In genomic region chr6:36816666-36817065, GRCm38 (mm10) we compare ENCODE assay signal across 16 mouse cellular contexts. TPM values are rescaled to one million over a fixed set of nuclear protein-coding genes. Genes with fewer than 3 reads are reported as not detected.
"Had no signal": no experiment of that assay in that cellular context is flagged by ENCODE, and none has a peak within 500 bp of the region (broad histone marks: within the 10 kb centered on the region; RNA-seq: fewer than 3 reads in every experiment).

No protein-coding gene starts in this region.

- H3K4me2 ChIP-seq: kidney, embryonic 15.5 days; limb, embryonic 13.5 days; midbrain, embryonic 13.5 days; neural tube, embryonic 12.5 days; stomach, embryonic 15.5 days had no signal

- H3K27ac ChIP-seq: kidney, embryonic 15.5 days; limb, embryonic 13.5 days; liver, embryonic 14.5 days; midbrain, embryonic 13.5 days; neural tube, embryonic 12.5 days; stomach, embryonic 15.5 days had no signal

- H3K4me3 ChIP-seq: kidney, embryonic 15.5 days; limb, embryonic 13.5 days; midbrain, embryonic 13.5 days; neural tube, embryonic 12.5 days; stomach, embryonic 15.5 days had no signal

- ATAC-seq: midbrain, embryonic 13.5 days had no signal

- H3K9ac ChIP-seq: kidney, embryonic 15.5 days; limb, embryonic 13.5 days; liver, embryonic 14.5 days; midbrain, embryonic 13.5 days; neural tube, embryonic 12.5 days; stomach, embryonic 15.5 days had no signal

- DNase-seq: kidney, postnatal 14 days; layer of hippocampus, adult 9-11 months; layer of hippocampus, postnatal 36 days; left cerebral cortex, postnatal 4 days; lung, adult 18-20 months; right cerebral cortex, postnatal 14 days; thymus, adult 2 months; thymus, postnatal 25 days had no signal

- H3K27me3 ChIP-seq: kidney, embryonic 15.5 days; limb, embryonic 13.5 days; neural tube, embryonic 12.5 days; stomach, embryonic 15.5 days had no signal

- H3K9me3 ChIP-seq: kidney, embryonic 15.5 days; limb, embryonic 13.5 days; midbrain, embryonic 13.5 days; neural tube, embryonic 12.5 days; stomach, embryonic 15.5 days had no signal

- H3K36me3 ChIP-seq: kidney, embryonic 15.5 days; limb, embryonic 13.5 days; midbrain, embryonic 13.5 days; neural tube, embryonic 12.5 days; stomach, embryonic 15.5 days had no signal

RNA-seq across cellular contexts. Expression of gene Ptn, which starts 6.6 kb away (rescaled TPM):
- total RNA-seq: liver, adult 2 months; neutrophil, adult 5-6 weeks had no signal
- polyA plus RNA-seq: liver, adult 2 months had no signal
